Mouse (Mus musculus) hindbrain, embryonic 16.5 days (tissue): ENCODE measurements around the gene Maats1. TPM values are rescaled to one million over a fixed set of nuclear protein-coding genes. Genes with fewer than 3 reads are reported as not detected.

Experiments
- ATAC-seq: fragments of 200-750 bp; cut with Nextera tagmentation; 2 replicates; pipeline ENCODE4 v1.8.0; 2017; ENCODE audit warnings: moderate TSS enrichment, moderate library complexity
- H3K27ac ChIP-seq: fragments of 300-500 bp; sonication (generic); 2 replicates; pipeline ENCODE4 v1.5.1; 2014; ENCODE audit warnings: low read depth, mild to moderate bottlenecking, control low read depth, low read length, moderate library complexity
- H3K27me3 ChIP-seq: fragments of 300-500 bp; sonication (generic); replicated peaks from 2 replicates; pipeline ENCODE4 v1.6.1; 2014; ENCODE audit warnings: low read length; ENCODE audit not compliant: control insufficient read depth, insufficient read depth
- H3K36me3 ChIP-seq: fragments of 300-500 bp; sonication (generic); 2 replicates; pipeline ENCODE4 v1.6.1; 2014; ENCODE audit warnings: mild to moderate bottlenecking, low read length, moderate library complexity, mixed read lengths; ENCODE audit not compliant: control insufficient read depth, insufficient read depth
- H3K4me1 ChIP-seq: fragments of 300-500 bp; sonication (generic); 2 replicates; pipeline ENCODE4 v1.6.1; 2014; ENCODE audit warnings: low read depth, low read length; ENCODE audit not compliant: control insufficient read depth, insufficient read depth
- H3K4me2 ChIP-seq: fragments of 300-500 bp; sonication (generic); 2 replicates; pipeline ENCODE4 v1.6.1; 2014; ENCODE audit warnings: mild to moderate bottlenecking, low read length, control low read depth, moderate library complexity
- H3K4me3 ChIP-seq: fragments of 300-500 bp; sonication (generic); 2 replicates; pipeline ENCODE4 v1.5.1; 2014; ENCODE audit warnings: mild to moderate bottlenecking, low read length, control low read depth, moderate library complexity
- H3K9ac ChIP-seq: fragments of 300-500 bp; sonication (generic); 2 replicates; pipeline ENCODE4 v1.6.1; 2014; ENCODE audit warnings: low read depth, mild to moderate bottlenecking, control low read depth, low read length, moderate library complexity
- H3K9me3 ChIP-seq: fragments of 300-500 bp; sonication (generic); 2 replicates; pipeline ENCODE4 v1.6.1; 2014; ENCODE audit warnings: mild to moderate bottlenecking, low read length, moderate library complexity; ENCODE audit not compliant: control insufficient read depth
- WGBS: fragments of 180-500 bp; shearing (Covaris S2); extraction: QIAGEN DNeasy Blood & Tissue Kit; methylation state at CpG from one replicate; pipeline ENCODE4 v1.1.7; 2014; 5-methylcytosine and 5-hydroxymethylcytosine counted together
- polyA plus RNA-seq: library from polyadenylated mRNA; unstranded; fragments of >200 nt; fragmentation: Nextera tagmentation; extraction: Ambion mirVana; gene quantifications from 2 replicates; pipeline ENCODE4 v1.2.1, GENCODE M21; 2015

Gene Maats1
- polyA plus RNA-seq, 1 experiment from 2014 or later = 1.6 TPM

- Histone ChIP-seq H3K9ac (no peak overlapping the region), H3K4me2 (no peak overlapping the region), H3K27ac (no peak overlapping the region), H3K4me1 (no peaks in the 10 kb centered on the region), H3K4me3 (no peak overlapping the region), H3K36me3 (peaks cover 11% of the 10 kb centered on the region), H3K9me3 (no peaks in the 10 kb centered on the region), H3K27me3 (no peaks in the 10 kb centered on the region)
- no peak for ATAC-seq
- 93% methylated on average over 5 of the region's 5 CpGs for WGBS
Observed at GRCm38 (mm10) chr16:38354185-38354913, 12.4 kb upstream of the Maats1 start.

- H3K9me3 ChIP-seq = no peaks in the 10 kb centered on the region
- WGBS = 89% methylated on average over 2 of the region's 2 CpGs
- H3K4me3 ChIP-seq = no peak overlapping the region
- H3K27me3 ChIP-seq = no peaks in the 10 kb centered on the region
- ATAC-seq = no peak
- H3K4me1 ChIP-seq = no peaks in the 10 kb centered on the region
- no peak overlapping the region for H3K27ac ChIP-seq
- H3K4me2 ChIP-seq = no peak overlapping the region
- no peak overlapping the region for H3K9ac ChIP-seq
- peaks cover 11% of the 10 kb centered on the region for H3K36me3 ChIP-seq
Observed at GRCm38 (mm10) chr16:38353642-38354041, 11.7 kb upstream of the Maats1 start.

GRCm38 (mm10) chr16:38352851-38353250 lies 10.9 kb upstream of the Maats1 start:
- H3K27me3 ChIP-seq = no peaks in the 10 kb centered on the region
- peaks cover 5% of the 10 kb centered on the region for H3K4me1 ChIP-seq
- H3K4me2 ChIP-seq = no peak overlapping the region
- no peak overlapping the region for H3K9ac ChIP-seq
- H3K36me3 ChIP-seq = peaks cover 11% of the 10 kb centered on the region
- no peak overlapping the region for H3K27ac ChIP-seq
- H3K9me3 ChIP-seq = no peaks in the 10 kb centered on the region
- no peak overlapping the region for H3K4me3 ChIP-seq
- ATAC-seq = no peak

GRCm38 (mm10) chr16:38352031-38352430 lies 10.1 kb upstream of the Maats1 start:
- H3K4me1 ChIP-seq = peaks cover 10% of the 10 kb centered on the region
- no peak overlapping the region for H3K4me3 ChIP-seq
- H3K27me3 ChIP-seq = no peaks in the 10 kb centered on the region
- 79% methylated on average over 7 of the region's 7 CpGs for WGBS
- no peak for ATAC-seq
- H3K9me3 ChIP-seq = no peaks in the 10 kb centered on the region
- H3K9ac ChIP-seq = no peak overlapping the region
- no peak overlapping the region for H3K4me2 ChIP-seq
- H3K36me3 ChIP-seq = peaks cover 11% of the 10 kb centered on the region
- H3K27ac ChIP-seq = no peak overlapping the region

GRCm38 (mm10) chr16:38350939-38351338 lies 9.0 kb upstream of the Maats1 start:
- Histone ChIP-seq H3K4me1 (peaks cover 10% of the 10 kb centered on the region), H3K27me3 (no peaks in the 10 kb centered on the region), H3K4me3 (no peak overlapping the region), H3K9ac (no peak overlapping the region), H3K9me3 (no peaks in the 10 kb centered on the region), H3K27ac (no peak overlapping the region), H3K36me3 (peaks cover 11% of the 10 kb centered on the region), H3K4me2 (no peak overlapping the region)
- 85% methylated on average over 6 of the region's 6 CpGs for WGBS
- ATAC-seq = no peak

- ATAC-seq = no peak
- Histone ChIP-seq H3K27ac (no peak overlapping the region), H3K4me2 (no peak overlapping the region), H3K27me3 (no peaks in the 10 kb centered on the region), H3K9ac (no peak overlapping the region), H3K36me3 (peaks cover 11% of the 10 kb centered on the region), H3K9me3 (no peaks in the 10 kb centered on the region), H3K4me1 (peaks cover 10% of the 10 kb centered on the region), H3K4me3 (no peak overlapping the region)
- 91% methylated on average over 7 of the region's 7 CpGs for WGBS
Observed at GRCm38 (mm10) chr16:38350361-38350855, 8.5 kb upstream of the Maats1 start.

- H3K36me3 ChIP-seq = peaks cover 11% of the 10 kb centered on the region
- no peak for ATAC-seq
Observed at GRCm38 (mm10) chr16:38349881-38350280, 7.9 kb upstream of the Maats1 start.

GRCm38 (mm10) chr16:38348217-38348761 lies 6.3 kb upstream of the Maats1 start:
- no peak overlapping the region for H3K4me3 ChIP-seq
- no peaks in the 10 kb centered on the region for H3K9me3 ChIP-seq
- ATAC-seq = no peak
- H3K4me1 ChIP-seq = peaks cover 10% of the 10 kb centered on the region
- H3K27me3 ChIP-seq = no peaks in the 10 kb centered on the region
- H3K9ac ChIP-seq = no peak overlapping the region
- 90% methylated on average over 9 of the region's 9 CpGs for WGBS
- peaks cover 11% of the 10 kb centered on the region for H3K36me3 ChIP-seq
- no peak overlapping the region for H3K4me2 ChIP-seq
- no peak overlapping the region for H3K27ac ChIP-seq

More at GRCm38 (mm10) chr16:38349881-38350280, 7.9 kb upstream of the Maats1 start:
- no peaks in the 10 kb centered on the region for H3K27me3 ChIP-seq
- H3K4me2 ChIP-seq = no peak overlapping the region
- H3K9me3 ChIP-seq = no peaks in the 10 kb centered on the region
- 95% methylated on average over 2 of the region's 2 CpGs for WGBS
- H3K9ac ChIP-seq = no peak overlapping the region
- H3K4me1 ChIP-seq = peaks cover 10% of the 10 kb centered on the region
- no peak overlapping the region for H3K27ac ChIP-seq
- no peak overlapping the region for H3K4me3 ChIP-seq

- Histone ChIP-seq H3K36me3 (peaks cover 11% of the 10 kb centered on the region), H3K27ac (no peak overlapping the region), H3K9me3 (no peaks in the 10 kb centered on the region), H3K4me2 (peak overlapping the region; percentile 81), H3K4me1 (peaks cover 10% of the 10 kb centered on the region), H3K27me3 (no peaks in the 10 kb centered on the region), H3K4me3 (peak overlapping the region; percentile 95), H3K9ac (peak overlapping the region; percentile 27)
- no peak for ATAC-seq
- WGBS = 66% methylated on average over 6 of the region's 6 CpGs
Observed at GRCm38 (mm10) chr16:38347588-38347987, 5.6 kb upstream of the Maats1 start.
